Mouse (Mus musculus): ENCODE data around the gene H13.

Gene H13

DNA sequence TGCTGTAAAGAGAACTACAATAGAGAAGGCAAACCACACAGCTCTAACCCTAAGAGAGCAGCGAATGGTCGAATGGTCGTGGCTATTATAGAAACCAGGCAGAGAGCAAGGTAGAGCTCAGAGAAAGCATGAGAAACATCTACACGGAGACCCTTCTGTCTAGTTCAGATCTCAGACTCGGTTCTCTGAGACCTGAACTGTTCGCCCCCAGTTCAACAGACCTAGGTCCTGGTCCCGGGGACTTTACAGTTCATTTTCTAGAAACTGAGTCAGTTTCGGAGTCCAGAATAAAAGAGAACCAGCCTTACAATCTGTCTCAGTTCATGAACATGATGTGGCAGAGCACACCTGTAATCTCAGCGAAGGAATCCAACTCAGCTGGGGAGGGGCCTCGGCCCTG, 65.2 kb downstream of the H13 start:
- no peak for DNase-seq (ENCODE audit: low read depth, low spot score)

DNA sequence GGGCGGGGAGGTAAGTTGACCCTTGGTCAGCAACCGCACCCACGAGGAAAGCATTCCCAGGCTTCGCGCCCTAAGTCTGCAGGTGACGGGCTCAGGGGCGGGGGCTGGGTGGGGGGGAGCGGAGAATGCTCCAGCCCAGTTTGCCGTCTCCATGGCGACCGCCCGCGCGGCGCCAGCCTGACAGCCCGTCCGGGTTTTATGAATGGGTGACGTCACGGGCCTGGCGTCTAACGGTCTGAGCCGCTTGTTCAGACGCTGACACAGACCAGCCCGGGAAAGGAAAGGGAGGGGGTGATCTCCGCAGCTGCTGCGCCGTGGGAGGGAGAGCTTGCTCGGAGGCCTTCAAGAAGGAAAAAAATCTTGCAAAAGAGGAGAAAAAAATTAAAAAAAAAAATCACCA, 65.7 kb downstream of the H13 start:
- no peak for DNase-seq (ENCODE audit: low read depth, low spot score)

- peak; percentile 80 for DNase-seq (ENCODE audit: low read depth, low spot score)
Measured at GRCm38 (mm10) chr2:152736090-152736601, 66.9 kb downstream of the H13 start, which contains the start of gene Id1. Gene Id1 (plus strand): TSS chr2:152736251.

DNA sequence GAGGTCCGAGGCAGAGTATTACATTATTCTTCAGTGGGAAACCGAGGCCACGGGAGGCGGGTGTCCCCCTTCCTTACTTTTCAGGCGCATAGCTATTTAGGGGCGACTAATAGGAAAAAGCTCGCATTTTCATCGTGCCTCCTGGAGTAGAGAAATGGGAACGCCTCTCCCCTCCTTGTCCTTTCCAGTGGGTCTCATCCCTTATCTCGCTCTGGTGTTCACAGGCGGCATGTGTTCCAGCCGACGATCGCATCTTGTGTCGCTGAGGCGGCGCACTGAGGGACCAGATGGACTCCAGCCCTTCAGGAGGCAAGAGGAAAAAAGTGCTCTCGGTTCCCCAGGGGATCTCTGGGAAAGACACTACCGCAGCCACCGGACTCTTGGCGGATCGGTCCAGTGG, 67.5 kb downstream of the H13 start:
- no peak for DNase-seq (ENCODE audit: low read depth, low spot score)

DNA sequence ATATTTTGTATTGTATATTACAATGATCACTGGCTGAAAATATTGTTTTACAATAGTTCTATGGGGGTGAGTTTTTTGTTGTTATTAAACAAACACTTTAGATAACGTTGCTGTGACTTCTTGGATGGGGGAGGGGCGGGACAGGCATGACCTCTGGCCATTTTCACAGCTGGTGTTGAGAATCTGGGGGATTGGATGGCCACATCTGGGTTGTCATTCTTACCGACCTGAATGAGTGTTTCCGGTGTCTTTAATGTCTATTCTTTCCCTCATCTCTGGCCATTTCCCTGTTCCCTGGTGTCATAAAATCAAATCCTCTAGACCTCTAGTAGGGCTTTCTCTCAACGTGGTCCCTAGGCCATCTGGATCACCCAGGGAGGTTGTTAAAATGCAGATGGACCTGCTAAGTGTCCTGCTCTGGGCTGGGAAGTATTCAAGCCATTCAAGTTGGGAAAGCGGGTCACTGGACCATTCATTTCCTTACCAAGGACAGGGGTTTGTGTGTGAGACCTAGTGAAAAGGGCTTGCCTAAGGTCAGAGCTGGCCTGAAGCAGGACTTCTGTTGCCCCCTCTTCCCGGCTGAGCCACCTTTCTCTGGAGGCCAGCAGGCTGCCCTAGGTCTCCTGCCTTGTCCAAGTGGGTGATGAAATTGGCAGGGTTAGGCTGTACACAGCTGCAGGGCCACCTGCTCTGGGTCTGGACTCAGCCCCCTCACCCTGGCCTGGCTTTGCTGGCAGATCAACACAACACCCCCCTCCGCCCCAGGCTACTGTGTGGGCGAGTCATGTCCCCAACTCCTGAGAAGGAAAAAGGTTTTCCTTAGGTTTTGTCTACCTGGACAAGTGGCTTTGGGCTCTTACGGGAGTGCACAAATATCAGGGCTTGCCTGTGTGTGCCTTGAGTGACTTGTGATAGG, 68.3 kb downstream of the H13 start:
- no peak for DNase-seq (ENCODE audit: low read depth, low spot score)

DNA sequence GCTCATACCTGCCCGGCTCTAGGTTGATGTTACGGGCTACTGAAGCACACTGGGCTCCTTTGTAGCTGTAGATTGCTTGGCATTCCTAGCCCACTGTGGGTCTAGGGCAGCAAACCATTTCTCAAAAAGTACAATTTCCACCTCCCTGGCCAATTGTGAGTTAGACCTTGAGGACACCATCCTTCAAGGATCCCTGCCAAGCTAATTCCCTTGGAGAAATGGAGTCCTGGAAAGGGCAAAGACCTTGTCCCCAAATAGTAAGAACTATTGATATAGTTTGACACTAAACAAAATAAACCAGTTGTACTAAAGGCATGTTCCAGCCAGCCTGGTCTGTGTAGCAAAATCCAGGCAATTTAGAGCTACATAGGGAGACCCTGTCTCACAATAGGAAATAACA, 69.1 kb downstream of the H13 start:
- DNase-seq (ENCODE audit: low read depth, low spot score) = no peak

- no peak for DNase-seq (ENCODE audit: low read depth, low spot score)
Measured at GRCm38 (mm10) chr2:152739031-152739841, 70.0 kb downstream of the H13 start.

DNA sequence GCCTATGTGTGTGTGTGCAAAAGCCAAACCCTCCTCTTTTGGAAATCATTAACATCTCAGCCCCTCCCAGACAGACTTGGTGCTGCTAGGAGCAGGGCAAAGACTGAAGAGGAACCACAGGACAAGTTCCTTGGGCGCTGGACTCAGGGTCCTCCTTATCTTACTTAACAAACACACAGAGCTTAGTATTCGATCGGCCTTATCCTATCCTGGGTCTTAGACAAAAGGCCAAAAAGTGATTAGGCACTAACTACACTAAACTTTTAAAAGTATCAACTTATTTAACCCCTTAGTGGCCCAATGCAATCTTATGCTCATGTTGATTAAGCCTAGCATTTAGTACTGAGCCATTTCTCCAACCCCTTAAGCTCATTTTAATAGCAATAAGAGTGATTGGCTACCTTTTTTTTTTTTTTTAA, 70.6 kb downstream of the H13 start:
- no peak for DNase-seq (ENCODE audit: low read depth, low spot score)

DNA sequence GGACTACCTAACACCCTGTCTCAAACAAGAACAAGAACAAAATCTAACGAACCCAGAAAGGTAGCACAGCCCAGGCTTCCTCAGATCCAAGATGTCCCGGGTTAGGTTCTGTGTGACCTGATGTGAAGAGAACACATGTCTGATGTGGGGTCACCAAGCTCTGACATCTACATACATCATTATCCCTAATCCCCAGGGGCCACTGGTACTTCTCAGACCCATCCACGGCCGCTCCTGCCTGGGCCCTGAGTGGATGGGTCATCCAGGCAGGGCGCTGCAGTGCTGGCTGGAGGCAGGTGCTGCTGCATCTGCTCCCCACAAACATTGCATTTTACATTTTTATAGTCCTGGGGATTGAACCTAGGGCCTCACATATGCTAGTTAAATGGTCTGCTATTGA, 71.2 kb downstream of the H13 start:
- DNase-seq (ENCODE audit: low read depth, low spot score) = no peak

- no peak for DNase-seq (ENCODE audit: low read depth, low spot score)
Measured at GRCm38 (mm10) chr2:152741153-152742041, 72.1 kb downstream of the H13 start.

- peak; percentile 36 for DNase-seq (ENCODE audit: low read depth, low spot score)
Measured at GRCm38 (mm10) chr2:152742435-152742834, 73.2 kb downstream of the H13 start.

DNA sequence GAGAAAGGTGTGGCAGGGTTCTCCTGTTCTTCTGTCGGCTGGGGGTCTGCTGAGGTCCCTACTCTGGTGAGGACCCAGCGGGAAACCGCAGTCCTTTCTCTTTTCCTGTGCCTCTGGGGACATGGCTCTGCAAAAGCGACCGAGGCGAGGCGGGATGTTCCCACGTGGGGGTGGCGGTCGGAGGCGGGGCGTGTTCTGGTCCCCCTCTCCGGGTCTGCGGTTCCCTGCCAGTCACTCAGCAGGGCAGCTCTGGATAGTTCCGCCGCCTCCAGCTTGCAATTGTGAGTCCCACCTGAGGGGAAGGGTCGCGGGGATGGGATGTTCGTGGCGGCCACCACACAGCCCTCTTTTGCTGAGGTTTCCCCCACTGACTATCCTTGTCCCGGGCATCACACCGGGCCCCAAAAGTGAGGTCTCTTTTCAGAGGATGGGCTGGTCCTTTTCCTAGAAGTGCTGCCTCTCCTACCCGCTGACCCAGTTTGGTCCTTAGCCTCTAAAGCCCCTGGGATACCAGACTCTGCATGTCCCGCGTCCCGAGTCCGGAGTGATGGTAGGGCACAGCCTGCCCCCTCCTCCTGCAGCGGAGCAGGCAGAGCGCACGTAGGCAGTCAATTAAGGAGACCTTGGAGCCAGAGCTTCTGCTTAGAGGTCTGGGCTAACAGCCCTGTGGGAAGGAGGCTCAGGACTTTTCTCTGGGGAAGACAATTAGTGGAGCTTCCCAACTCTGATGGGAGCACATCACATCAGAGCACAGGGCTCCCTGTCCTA, 84.9 kb downstream of the H13 start, which contains the start of gene Cox4i2:
Gene Cox4i2 (plus strand): TSS at position 230 of the 768 bp plus-strand sequence.
- no peak for DNase-seq (ENCODE audit: low read depth, low spot score)

DNA sequence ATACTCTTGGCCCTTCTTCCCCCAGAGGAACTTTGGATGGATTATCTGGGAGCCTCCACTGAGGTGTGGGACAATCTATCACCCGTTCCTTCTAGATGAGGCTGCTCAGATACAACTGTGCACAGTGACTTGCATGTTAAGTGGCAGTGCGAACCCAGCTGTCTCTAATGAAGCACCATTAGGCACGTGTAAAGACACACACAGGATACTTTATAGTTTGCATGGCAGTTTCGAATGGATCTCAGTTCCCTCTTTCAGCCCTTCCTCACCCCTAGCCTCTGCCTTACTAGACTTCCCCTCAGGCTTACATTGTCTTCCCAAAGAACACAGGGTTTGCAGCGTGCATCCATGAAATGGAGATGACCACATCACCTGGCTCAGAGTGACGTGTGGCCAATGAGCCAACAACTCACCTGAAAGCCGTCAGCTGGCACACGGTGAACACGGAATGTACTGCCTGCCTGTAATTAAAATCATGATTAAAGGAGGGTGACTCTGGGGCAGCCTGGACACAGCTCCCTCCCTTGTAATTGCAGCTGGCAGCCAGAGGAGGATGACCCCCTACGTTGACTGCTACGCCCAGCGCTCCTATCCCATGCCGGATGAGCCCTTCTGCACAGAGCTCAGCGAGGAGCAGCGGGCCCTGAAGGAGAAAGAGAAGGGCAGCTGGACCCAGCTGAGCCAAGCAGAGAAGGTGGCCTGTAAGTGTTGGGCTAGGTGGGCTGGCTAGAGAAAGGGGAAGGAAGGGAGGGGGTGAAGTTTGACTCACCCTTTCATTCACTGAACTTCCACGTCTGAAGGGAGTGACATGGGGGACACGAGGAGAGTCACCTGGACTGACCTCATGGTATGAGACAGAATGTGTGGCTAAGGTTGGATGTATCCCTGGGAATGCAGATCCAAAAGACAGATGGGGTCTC, 87.5 kb downstream of the H13 start:
- no peak for DNase-seq (ENCODE audit: low read depth, low spot score)

DNA sequence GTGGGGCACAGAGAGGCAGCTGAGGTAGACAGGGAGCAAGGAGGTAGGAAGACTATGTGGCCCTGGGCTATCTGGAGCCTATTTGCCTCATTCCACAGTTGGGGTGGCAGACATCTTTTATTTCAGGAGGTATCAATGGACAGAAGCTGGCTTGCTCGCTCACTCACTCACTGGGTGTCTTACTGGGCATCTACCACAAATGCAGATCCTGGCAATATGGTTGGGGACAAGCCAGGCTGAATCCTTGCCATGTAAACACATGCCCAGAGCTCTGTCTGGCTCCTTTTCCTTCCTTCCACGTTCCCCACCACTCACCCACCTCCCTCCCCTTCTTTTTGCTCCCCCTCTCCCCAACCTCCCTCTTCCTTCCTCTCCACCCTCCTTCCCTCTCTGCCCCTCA, 88.2 kb downstream of the H13 start:
- DNase-seq (ENCODE audit: low read depth, low spot score) = no peak

Measured in c-Kit-negative CD71-positive TER-119-positive erythroid progenitor cells, embryonic 14.5 days (primary cell).